Mouse (Mus musculus): ENCODE results near the gene Ptprm. TPM values are rescaled to one million over a fixed set of nuclear protein-coding genes. Genes with fewer than 3 reads are reported as not detected.

Ptprm gene
- polyA plus RNA-seq, 1 experiment from 2014 or later = 7.0 TPM

GRCm38 (mm10) chr17:67215326-67215725, 138.9 kb downstream of the Ptprm start:
- Histone ChIP-seq H3K9ac (ENCODE audit: low read depth, low read length) (no peak overlapping the region), H3K4me3 (ENCODE audit: low read length) (no peak overlapping the region), H3K36me3 (ENCODE audit: control insufficient read depth, insufficient read depth, low read length) (no peaks in the 10 kb centered on the region), H3K27me3 (replicated peaks; ENCODE audit: control insufficient read depth, insufficient read depth, low read length) (no peaks in the 10 kb centered on the region), H3K9me3 (ENCODE audit: control insufficient read depth, low read length) (no peaks in the 10 kb centered on the region), H3K4me2 (ENCODE audit: low read depth, low read length) (no peak overlapping the region), H3K4me1 (ENCODE audit: control insufficient read depth, insufficient read depth, low read length) (no peaks in the 10 kb centered on the region), H3K27ac (ENCODE audit: low read length) (no peak overlapping the region)
- WGBS = 85% methylated on average over 1 of the region's 1 CpGs
- no peak for ATAC-seq

GRCm38 (mm10) chr17:67213711-67214110, 140.5 kb downstream of the Ptprm start:
- H3K27ac ChIP-seq (ENCODE audit: low read length) = no peak overlapping the region
- H3K9ac ChIP-seq (ENCODE audit: low read depth, low read length) = no peak overlapping the region
- WGBS = 34% methylated on average over 3 of the region's 3 CpGs
- no peaks in the 10 kb centered on the region for H3K36me3 ChIP-seq (ENCODE audit: control insufficient read depth, insufficient read depth, low read length)
- no peaks in the 10 kb centered on the region for H3K9me3 ChIP-seq (ENCODE audit: control insufficient read depth, low read length)
- H3K4me1 ChIP-seq (ENCODE audit: control insufficient read depth, insufficient read depth, low read length) = no peaks in the 10 kb centered on the region
- no peak for ATAC-seq
- H3K27me3 ChIP-seq (replicated peaks; ENCODE audit: control insufficient read depth, insufficient read depth, low read length) = no peaks in the 10 kb centered on the region
- H3K4me2 ChIP-seq (ENCODE audit: low read depth, low read length) = no peak overlapping the region
- H3K4me3 ChIP-seq (ENCODE audit: low read length) = no peak overlapping the region

- no peak overlapping the region for H3K27ac ChIP-seq (ENCODE audit: low read length)
- no peaks in the 10 kb centered on the region for H3K4me1 ChIP-seq (ENCODE audit: control insufficient read depth, insufficient read depth, low read length)
- no peaks in the 10 kb centered on the region for H3K9me3 ChIP-seq (ENCODE audit: control insufficient read depth, low read length)
- H3K27me3 ChIP-seq (replicated peaks; ENCODE audit: control insufficient read depth, insufficient read depth, low read length) = no peaks in the 10 kb centered on the region
- WGBS = 50% methylated on average over 8 of the region's 8 CpGs
- no peaks in the 10 kb centered on the region for H3K36me3 ChIP-seq (ENCODE audit: control insufficient read depth, insufficient read depth, low read length)
- ATAC-seq = no peak
- H3K4me2 ChIP-seq (ENCODE audit: low read depth, low read length) = no peak overlapping the region
- H3K9ac ChIP-seq (ENCODE audit: low read depth, low read length) = no peak overlapping the region
- H3K4me3 ChIP-seq (ENCODE audit: low read length) = no peak overlapping the region
Observed at GRCm38 (mm10) chr17:67209676-67210344, 144.4 kb downstream of the Ptprm start.

- no peaks in the 10 kb centered on the region for H3K36me3 ChIP-seq (ENCODE audit: control insufficient read depth, insufficient read depth, low read length)
- H3K27me3 ChIP-seq (replicated peaks; ENCODE audit: control insufficient read depth, insufficient read depth, low read length) = no peaks in the 10 kb centered on the region
- no peak overlapping the region for H3K4me2 ChIP-seq (ENCODE audit: low read depth, low read length)
- no peaks in the 10 kb centered on the region for H3K4me1 ChIP-seq (ENCODE audit: control insufficient read depth, insufficient read depth, low read length)
- H3K27ac ChIP-seq (ENCODE audit: low read length) = no peak overlapping the region
- no peak overlapping the region for H3K9ac ChIP-seq (ENCODE audit: low read depth, low read length)
- H3K4me3 ChIP-seq (ENCODE audit: low read length) = no peak overlapping the region
- no peaks in the 10 kb centered on the region for H3K9me3 ChIP-seq (ENCODE audit: control insufficient read depth, low read length)
- no peak for ATAC-seq
- 70% methylated on average over 5 of the region's 5 CpGs for WGBS
Observed at GRCm38 (mm10) chr17:67208600-67208999, 145.7 kb downstream of the Ptprm start.

- Histone ChIP-seq H3K4me1 (ENCODE audit: control insufficient read depth, insufficient read depth, low read length) (no peaks in the 10 kb centered on the region), H3K27ac (ENCODE audit: low read length) (no peak overlapping the region), H3K36me3 (ENCODE audit: control insufficient read depth, insufficient read depth, low read length) (no peaks in the 10 kb centered on the region), H3K4me2 (ENCODE audit: low read depth, low read length) (no peak overlapping the region), H3K9ac (ENCODE audit: low read depth, low read length) (no peak overlapping the region), H3K9me3 (ENCODE audit: control insufficient read depth, low read length) (no peaks in the 10 kb centered on the region), H3K27me3 (replicated peaks; ENCODE audit: control insufficient read depth, insufficient read depth, low read length) (no peaks in the 10 kb centered on the region), H3K4me3 (ENCODE audit: low read length) (no peak overlapping the region)
- WGBS = 95% methylated on average over 4 of the region's 4 CpGs
- ATAC-seq = no peak
Observed at GRCm38 (mm10) chr17:67206984-67207383, 147.3 kb downstream of the Ptprm start.

GRCm38 (mm10) chr17:67201151-67201550, 153.1 kb downstream of the Ptprm start:
- H3K4me2 ChIP-seq (ENCODE audit: low read depth, low read length) = no peak overlapping the region
- no peaks in the 10 kb centered on the region for H3K9me3 ChIP-seq (ENCODE audit: control insufficient read depth, low read length)
- no peak overlapping the region for H3K9ac ChIP-seq (ENCODE audit: low read depth, low read length)
- no peaks in the 10 kb centered on the region for H3K36me3 ChIP-seq (ENCODE audit: control insufficient read depth, insufficient read depth, low read length)
- no peak for ATAC-seq
- no peaks in the 10 kb centered on the region for H3K27me3 ChIP-seq (replicated peaks; ENCODE audit: control insufficient read depth, insufficient read depth, low read length)
- H3K4me1 ChIP-seq (ENCODE audit: control insufficient read depth, insufficient read depth, low read length) = no peaks in the 10 kb centered on the region
- 60% methylated on average over 7 of the region's 7 CpGs for WGBS
- no peak overlapping the region for H3K4me3 ChIP-seq (ENCODE audit: low read length)
- H3K27ac ChIP-seq (ENCODE audit: low read length) = no peak overlapping the region

- no peaks in the 10 kb centered on the region for H3K36me3 ChIP-seq (ENCODE audit: control insufficient read depth, insufficient read depth, low read length)
- H3K4me2 ChIP-seq (ENCODE audit: low read depth, low read length) = no peak overlapping the region
- WGBS = 75% methylated on average over 5 of the region's 5 CpGs
- H3K27ac ChIP-seq (ENCODE audit: low read length) = no peak overlapping the region
- no peak overlapping the region for H3K9ac ChIP-seq (ENCODE audit: low read depth, low read length)
- no peaks in the 10 kb centered on the region for H3K27me3 ChIP-seq (replicated peaks; ENCODE audit: control insufficient read depth, insufficient read depth, low read length)
- no peaks in the 10 kb centered on the region for H3K9me3 ChIP-seq (ENCODE audit: control insufficient read depth, low read length)
- H3K4me3 ChIP-seq (ENCODE audit: low read length) = no peak overlapping the region
- no peaks in the 10 kb centered on the region for H3K4me1 ChIP-seq (ENCODE audit: control insufficient read depth, insufficient read depth, low read length)
- ATAC-seq = no peak
Observed at GRCm38 (mm10) chr17:67193728-67194127, 160.5 kb downstream of the Ptprm start.

- WGBS = 90% methylated on average over 2 of the region's 2 CpGs
- Histone ChIP-seq H3K9me3 (ENCODE audit: control insufficient read depth, low read length) (no peaks in the 10 kb centered on the region), H3K27me3 (replicated peaks; ENCODE audit: control insufficient read depth, insufficient read depth, low read length) (no peaks in the 10 kb centered on the region), H3K36me3 (ENCODE audit: control insufficient read depth, insufficient read depth, low read length) (no peaks in the 10 kb centered on the region), H3K4me1 (ENCODE audit: control insufficient read depth, insufficient read depth, low read length) (no peaks in the 10 kb centered on the region), H3K4me3 (ENCODE audit: low read length) (no peak overlapping the region), H3K9ac (ENCODE audit: low read depth, low read length) (no peak overlapping the region), H3K4me2 (ENCODE audit: low read depth, low read length) (no peak overlapping the region), H3K27ac (ENCODE audit: low read length) (no peak overlapping the region)
- no peak for ATAC-seq
Observed at GRCm38 (mm10) chr17:67188514-67188913, 165.7 kb downstream of the Ptprm start.

GRCm38 (mm10) chr17:67186879-67187278, 167.4 kb downstream of the Ptprm start:
- Histone ChIP-seq H3K9me3 (ENCODE audit: control insufficient read depth, low read length) (no peaks in the 10 kb centered on the region), H3K27ac (ENCODE audit: low read length) (no peak overlapping the region), H3K4me3 (ENCODE audit: low read length) (no peak overlapping the region), H3K36me3 (ENCODE audit: control insufficient read depth, insufficient read depth, low read length) (no peaks in the 10 kb centered on the region), H3K4me2 (ENCODE audit: low read depth, low read length) (no peak overlapping the region), H3K9ac (ENCODE audit: low read depth, low read length) (no peak overlapping the region), H3K4me1 (ENCODE audit: control insufficient read depth, insufficient read depth, low read length) (no peaks in the 10 kb centered on the region), H3K27me3 (replicated peaks; ENCODE audit: control insufficient read depth, insufficient read depth, low read length) (no peaks in the 10 kb centered on the region)
- ATAC-seq = no peak
- 66% methylated on average over 6 of the region's 6 CpGs for WGBS

- no peaks in the 10 kb centered on the region for H3K36me3 ChIP-seq (ENCODE audit: control insufficient read depth, insufficient read depth, low read length)
Observed at GRCm38 (mm10) chr17:67185942-67186341, 168.3 kb downstream of the Ptprm start.

More at GRCm38 (mm10) chr17:67185942-67186341, 168.3 kb downstream of the Ptprm start:
- no peak overlapping the region for H3K9ac ChIP-seq (ENCODE audit: low read depth, low read length)
- H3K4me1 ChIP-seq (ENCODE audit: control insufficient read depth, insufficient read depth, low read length) = no peaks in the 10 kb centered on the region
- H3K4me2 ChIP-seq (ENCODE audit: low read depth, low read length) = no peak overlapping the region
- ATAC-seq = no peak
- no peak overlapping the region for H3K4me3 ChIP-seq (ENCODE audit: low read length)
- 86% methylated on average over 6 of the region's 6 CpGs for WGBS
- H3K27me3 ChIP-seq (replicated peaks; ENCODE audit: control insufficient read depth, insufficient read depth, low read length) = no peaks in the 10 kb centered on the region
- H3K9me3 ChIP-seq (ENCODE audit: control insufficient read depth, low read length) = no peaks in the 10 kb centered on the region
- H3K27ac ChIP-seq (ENCODE audit: low read length) = no peak overlapping the region

Data from intestine, embryonic 16.5 days (tissue).